Mouse (Mus musculus) left cerebral cortex, postnatal 4 days (tissue): ENCODE results near the gene Lrp1. TPM values are rescaled to one million over a fixed set of nuclear protein-coding genes. Genes with fewer than 3 reads are reported as not detected.

ENCODE experiments used
- DNase-seq: peaks from one replicate; pipeline ENCODE4 v3.0.0-alpha.2; 2022
- intact Hi-C: fragments of 180-260 bp; cut with DNase I; formaldehyde crosslinking; loops from one replicate; pipeline ENCODE4 v1.15.1; 2025
- total RNA-seq, 2 experiments: library from RNA; stranded (reverse); gene quantifications; 2 replicates each; pipeline ENCODE4 v1.2.3; 2021

Gene Lrp1
- total RNA-seq, 2 experiments from 2014 or later, result 286 to 296 TPM

GRCm38 (mm10) chr10:127566553-127567326, 54.2 kb downstream of the Lrp1 start:
- intact Hi-C loops, result no loop called here
- no peak for DNase-seq

GRCm38 (mm10) chr10:127564301-127564700, 56.6 kb downstream of the Lrp1 start:
- no peak for DNase-seq
- intact Hi-C loops, result no loop called here

DNA sequence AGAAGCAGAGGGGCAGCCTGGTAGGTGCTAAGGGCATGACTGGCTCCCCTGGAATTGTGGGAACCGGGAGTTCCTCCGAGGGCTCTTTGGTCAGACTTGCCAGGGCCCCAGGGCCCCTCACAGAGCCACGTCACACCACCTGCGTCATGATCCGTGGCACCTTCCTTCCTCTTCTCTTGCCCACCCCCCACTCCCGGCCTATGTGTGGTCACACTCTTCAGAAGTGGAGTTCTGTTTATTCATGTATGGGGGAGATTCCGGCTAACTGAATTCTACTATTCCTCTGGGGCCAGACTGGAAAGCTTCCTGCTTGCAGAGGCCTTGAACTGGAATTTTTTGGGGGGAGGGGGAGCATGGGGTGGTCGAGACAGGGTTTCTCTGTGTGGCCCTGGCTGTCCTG, 57.1 kb downstream of the Lrp1 start:
- intact Hi-C loops, result no loop called here
- no peak for DNase-seq

DNA sequence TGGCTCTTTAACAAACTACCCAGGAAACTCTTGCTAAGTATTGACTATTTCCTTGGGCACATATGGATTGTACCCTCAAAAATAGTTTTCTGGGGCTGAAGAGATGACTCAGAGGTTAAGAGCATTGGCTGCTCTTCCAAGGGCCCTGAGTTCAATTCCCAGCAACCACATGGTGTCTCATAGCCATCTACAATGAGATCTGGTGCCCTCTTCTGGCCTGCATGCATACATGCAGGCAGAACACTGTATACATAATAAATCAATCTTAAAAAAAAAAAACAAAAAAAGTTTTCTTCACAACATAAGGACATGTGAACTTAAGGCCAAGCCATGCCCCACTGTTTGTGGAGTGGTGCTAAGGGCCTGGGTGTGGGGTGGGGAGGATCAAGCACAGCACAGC, 59.8 kb downstream of the Lrp1 start:
- intact Hi-C loops, result no loop called here
- no peak for DNase-seq

DNA sequence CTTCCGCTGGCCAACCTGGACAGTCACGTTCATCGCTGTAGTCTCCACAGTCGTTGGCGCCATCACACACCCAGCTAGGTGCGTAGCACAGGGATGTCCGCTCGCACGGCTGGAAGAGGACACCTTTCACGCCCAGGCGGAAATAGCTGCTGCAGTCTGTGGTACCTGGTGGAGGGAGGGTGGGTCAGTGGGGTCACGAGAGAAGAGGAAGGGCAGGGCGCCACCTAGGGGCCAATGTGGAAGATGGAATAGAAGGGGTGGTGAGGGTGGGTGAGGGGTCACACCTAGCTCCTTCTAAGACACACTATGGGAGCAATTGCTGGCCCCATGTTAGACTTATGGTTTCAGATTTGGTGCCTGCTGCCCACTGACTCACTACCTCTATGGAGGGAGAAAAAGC, 63.6 kb downstream of the Lrp1 start:
- intact Hi-C loops, result no loop called here

GRCm38 (mm10) chr10:127555703-127556102, 65.2 kb downstream of the Lrp1 start:
- DNase-seq, result peak; percentile 69
- intact Hi-C loops, result no loop called here

More for the DNA sequence above, 63.6 kb downstream of the Lrp1 start:
- DNase-seq, result no peak

DNA sequence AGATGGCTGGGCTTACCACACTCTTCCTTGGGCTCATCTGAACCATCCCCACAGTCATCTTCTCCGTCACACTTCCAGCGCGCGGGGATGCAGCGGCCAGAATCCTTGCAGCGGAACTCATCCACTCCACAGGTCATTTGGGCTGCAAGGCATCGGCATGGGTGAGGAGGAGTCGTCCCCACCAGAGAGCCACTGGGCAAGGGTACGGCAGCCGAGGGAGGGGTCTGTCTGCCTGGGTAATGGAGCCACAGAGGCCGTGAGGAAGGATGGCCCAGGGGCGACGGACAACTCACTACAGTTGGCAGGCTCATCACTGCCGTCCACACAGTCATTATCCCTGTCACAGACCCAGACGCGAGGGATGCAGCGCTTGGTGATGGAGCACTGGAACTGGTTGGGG, 71.1 kb downstream of the Lrp1 start:
- DNase-seq, result no peak
- intact Hi-C loops, result no loop called here

DNA sequence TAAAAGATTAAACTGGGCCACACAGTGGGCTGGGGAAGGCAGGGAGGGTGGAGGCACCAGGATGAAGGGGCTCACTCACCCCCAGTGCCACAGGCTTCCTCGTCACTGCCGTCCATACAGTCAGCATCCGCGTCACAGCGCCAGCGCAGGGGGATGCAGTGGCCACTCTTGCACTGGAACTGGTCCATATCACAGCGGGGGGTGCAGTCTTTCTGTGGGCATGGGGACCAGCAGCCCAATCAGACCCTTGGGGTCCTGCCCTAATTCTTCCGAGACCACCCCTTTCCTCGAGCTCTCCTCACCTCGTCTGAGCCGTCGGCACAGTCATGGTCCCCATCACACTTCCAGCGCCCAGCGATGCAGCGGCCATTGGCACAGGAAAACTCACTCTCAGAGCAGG, 72.7 kb downstream of the Lrp1 start:
- DNase-seq, result no peak
- intact Hi-C loops, result no loop called here

DNA sequence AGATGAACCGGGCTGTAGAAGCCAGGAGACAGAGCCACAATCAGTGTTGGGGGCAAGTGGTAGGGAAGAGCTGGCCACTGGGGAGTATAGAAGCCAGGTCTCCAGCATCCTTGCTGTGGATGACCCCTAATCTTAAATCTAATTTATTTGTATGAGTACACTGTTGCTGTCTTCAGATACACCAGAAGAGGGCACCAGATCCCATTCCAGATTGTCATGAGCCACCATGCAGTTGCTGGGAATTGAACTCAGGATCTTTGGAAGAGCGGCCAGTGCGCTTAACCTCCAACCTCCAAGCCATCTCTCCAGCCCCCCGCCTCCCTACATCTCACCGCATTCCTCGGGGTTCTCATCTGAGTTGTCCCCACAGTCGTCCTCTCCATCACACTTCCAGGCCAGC, 74.4 kb downstream of the Lrp1 start:
- no peak for DNase-seq
- intact Hi-C loops, result no loop called here

DNA sequence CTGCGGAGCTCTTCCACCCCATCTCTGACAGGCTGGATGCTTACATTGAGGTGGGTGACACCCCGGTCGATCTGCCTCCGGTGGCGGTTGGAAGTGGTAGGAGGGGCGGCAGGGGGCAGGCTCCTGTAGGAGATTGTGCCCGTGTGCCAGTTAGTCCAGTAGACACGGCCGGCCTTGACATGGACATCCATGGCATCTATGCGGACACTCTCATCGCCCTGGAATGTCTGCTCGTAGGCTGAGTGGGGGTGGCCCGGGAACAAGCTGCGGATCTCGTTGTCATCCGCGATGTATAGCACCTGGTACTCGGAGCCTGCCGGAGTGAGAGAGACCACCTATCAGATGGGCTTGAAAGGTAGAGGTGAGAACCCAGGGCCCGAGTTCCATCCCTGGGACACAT, 76.6 kb downstream of the Lrp1 start:
- intact Hi-C loops, result no loop called here
- no peak for DNase-seq

DNA sequence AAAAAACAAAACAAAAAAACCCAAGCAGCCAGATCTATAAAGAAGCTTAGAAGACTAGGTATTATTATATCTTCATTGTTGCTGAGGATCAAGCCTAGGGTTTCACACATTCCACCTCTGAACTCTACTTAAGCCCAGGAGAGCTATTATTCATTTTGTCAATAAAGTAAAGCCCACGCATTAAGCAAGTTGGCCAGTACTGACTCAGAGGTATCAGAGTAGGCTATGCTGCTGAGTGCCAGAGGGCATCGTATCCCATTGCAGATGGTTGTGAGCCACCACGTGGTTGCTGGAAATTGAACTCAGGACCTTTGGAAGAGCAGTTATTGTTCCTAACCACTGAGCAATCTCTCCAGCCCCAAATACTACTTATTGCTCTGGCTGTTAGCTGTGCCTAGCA, 77.0 kb downstream of the Lrp1 start:
- intact Hi-C loops, result no loop called here
- DNase-seq, result no peak

- intact Hi-C loops, result no loop called here
- peak; percentile 75 for DNase-seq
These were observed 78.2 kb downstream of the Lrp1 start for GRCm38 (mm10) chr10:127542720-127543119.

GRCm38 (mm10) chr10:127542084-127542483, 78.9 kb downstream of the Lrp1 start:
- intact Hi-C loops, result no loop called here
- DNase-seq, result peak; percentile 70

GRCm38 (mm10) chr10:127541510-127541909, 79.4 kb downstream of the Lrp1 start:
- intact Hi-C loops, result no loop called here
- no peak for DNase-seq

DNA sequence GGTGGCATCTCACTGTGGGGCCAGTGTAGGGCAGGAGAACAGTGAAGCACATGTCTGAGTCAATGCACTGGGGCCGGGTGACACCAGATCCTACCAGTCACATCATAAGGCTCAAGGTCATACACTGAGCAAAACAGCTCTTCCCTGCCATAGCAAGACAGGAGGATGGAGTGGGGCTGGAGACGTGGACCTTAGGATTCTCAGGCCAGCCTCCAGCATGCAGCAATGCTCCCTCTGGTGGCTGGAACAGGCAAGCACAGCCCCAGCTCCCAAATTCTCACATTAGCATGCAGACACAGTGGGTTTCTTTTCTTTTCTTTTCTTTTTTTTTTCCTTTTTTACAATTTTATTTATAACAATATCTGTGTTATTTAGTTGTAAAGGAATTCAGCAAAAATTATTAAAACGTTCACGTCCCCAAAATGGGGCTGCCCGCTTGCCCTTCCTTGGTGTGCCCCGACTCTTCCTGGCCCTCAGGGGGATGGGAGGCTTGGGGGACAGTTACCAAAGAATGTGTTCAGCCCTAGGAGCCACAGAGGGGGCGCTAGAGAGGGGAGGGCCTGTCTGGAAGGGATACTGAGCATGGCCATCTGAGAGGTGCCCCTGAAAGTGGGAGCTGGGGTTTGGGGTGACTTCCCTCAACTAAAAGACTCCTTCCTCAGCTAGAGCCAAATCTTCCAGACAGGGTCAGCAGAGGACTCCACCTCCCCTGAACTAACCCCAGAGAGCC, 82.9 kb downstream of the Lrp1 start:
- DNase-seq, result peak; percentile 86
- intact Hi-C loops, result loop anchor here (2.0 to 10.0 kb wide), 2 partner anchors 29 to 203 kb away; no protein-coding TSS in a partner anchor

DNA sequence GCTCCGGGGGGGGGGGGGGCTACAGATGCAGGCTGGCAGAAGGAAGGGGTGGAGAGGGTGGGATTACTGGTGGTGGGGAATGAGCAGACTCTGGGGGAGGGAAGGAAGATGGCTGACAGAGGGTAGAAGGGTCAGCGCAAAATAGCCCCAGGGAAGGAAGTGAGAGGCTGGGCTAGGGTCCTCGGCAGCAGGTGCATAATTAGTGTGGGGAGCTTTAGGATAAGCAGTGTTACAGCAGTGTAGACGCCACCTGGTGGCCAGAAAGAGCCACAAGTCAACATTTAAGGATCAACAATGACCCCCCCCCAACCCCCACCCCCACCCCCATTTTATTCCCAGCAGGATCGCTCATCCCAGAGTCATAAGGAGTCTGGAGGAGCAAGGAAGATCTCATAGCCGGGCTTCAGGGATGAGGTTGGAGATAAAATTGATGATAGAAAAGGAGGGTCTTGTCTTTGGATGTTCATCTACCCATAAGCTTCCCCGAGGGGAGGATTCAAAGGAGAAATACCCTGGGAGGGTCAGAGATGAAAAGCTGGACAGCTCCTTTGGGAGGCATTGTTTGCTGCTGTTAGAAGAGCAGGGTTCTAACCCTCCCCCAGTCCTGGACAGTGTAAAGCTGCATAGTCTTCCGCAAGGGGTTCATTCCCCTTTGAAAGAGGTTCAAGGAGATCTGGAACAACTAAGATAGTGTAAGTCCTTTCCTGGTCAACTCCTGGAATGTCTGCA, 84.2 kb downstream of the Lrp1 start:
- DNase-seq, result peak; percentile 74
- intact Hi-C loops, result loop anchor here (10.0 kb wide), 1 partner anchor 202 kb away; no protein-coding TSS in a partner anchor

DNA sequence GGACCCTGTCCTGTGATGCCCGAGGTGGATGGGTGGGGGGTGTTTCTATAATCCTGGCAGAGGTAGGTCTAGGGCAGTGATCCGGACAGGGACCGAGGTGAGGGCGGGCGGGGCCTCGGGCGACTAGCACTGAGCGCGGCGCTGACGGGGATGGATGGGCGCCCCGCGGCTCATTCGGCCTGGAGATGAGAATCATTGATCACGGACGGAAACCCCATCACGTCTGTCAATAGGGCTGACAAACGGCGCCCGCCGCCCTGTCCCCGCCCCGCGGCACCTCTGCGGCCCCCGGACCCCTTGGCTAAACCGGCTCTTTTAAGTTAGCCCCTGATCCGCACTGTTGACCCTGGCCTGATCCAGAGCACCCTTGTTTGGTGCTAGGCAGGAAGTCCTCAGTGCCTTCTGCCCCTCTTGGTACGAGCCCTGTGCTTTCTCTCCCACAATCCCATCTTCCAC, 86.0 kb downstream of the Lrp1 start:
- no peak for DNase-seq
- intact Hi-C loops, result loop anchor here (10.0 kb wide), 1 partner anchor 200 kb away; no protein-coding TSS in a partner anchor

- peak; percentile 63 for DNase-seq
- intact Hi-C loops, result loop anchor here (10.0 kb wide), 1 partner anchor 199 kb away; no protein-coding TSS in a partner anchor
These were observed 86.7 kb downstream of the Lrp1 start, which contains the start of gene Nxph4 for GRCm38 (mm10) chr10:127534036-127534928. TSS of gene Nxph4 (minus strand) at chr10:127534559.

DNA sequence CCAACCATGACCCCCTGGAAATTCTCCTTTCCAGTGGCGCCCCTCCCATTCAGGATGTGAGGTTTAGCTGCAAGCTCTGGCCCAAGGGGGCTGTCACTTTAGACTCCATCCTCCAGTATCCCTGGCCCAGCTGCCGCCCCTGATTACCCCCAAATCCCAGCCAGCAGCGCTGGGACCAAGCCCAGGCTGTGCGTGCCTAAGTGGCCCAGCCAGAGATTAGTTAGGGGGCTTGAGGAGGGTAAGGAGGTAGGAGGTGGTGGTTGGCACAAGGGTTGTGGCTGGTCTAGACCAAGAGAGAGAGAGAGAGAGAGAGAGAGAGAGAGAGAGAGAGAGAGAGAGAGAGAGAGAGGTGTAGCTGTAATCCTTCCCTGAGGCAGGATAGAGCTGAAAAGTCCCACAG, 89.4 kb downstream of the Lrp1 start:
- DNase-seq, result no peak
- intact Hi-C loops, result loop anchor here (10.0 kb wide), 1 partner anchor 197 kb away; no protein-coding TSS in a partner anchor

GRCm38 (mm10) chr10:127530945-127531344, 90.0 kb downstream of the Lrp1 start:
- DNase-seq, result no peak
- intact Hi-C loops, result loop anchor here (10.0 kb wide), 1 partner anchor 196 kb away; no protein-coding TSS in a partner anchor
